Mouse (Mus musculus) liver, embryonic 14.5 days (tissue): Measurements from ENCODE around the gene P3h3.
A peak's percentile ranks its signal among the peaks of the same experiment; 100 is the strongest.

Experiments used
- CTCF ChIP-seq: IDR thresholded peaks from 2 replicates; pipeline ENCODE4 v1.5.1; 2016; ENCODE audit warnings: antibody characterized with exemption, low read depth, control low read depth
- EP300 ChIP-seq: IDR thresholded peaks from 2 replicates; pipeline ENCODE4 v1.6.1; 2016; ENCODE audit warnings: antibody characterized with exemption, low read depth

GRCm38 (mm10) chr6:124829799-124830700 is 27.5 kb downstream of the P3h3 start:
- TF ChIP-seq EP300 (no peak), CTCF (peak; percentile 36)
